Mouse (Mus musculus): ENCODE measurements around the gene Wipf1. TPM values are rescaled to one million over a fixed set of nuclear protein-coding genes. Genes with fewer than 3 reads are reported as not detected.
A peak's percentile ranks its signal among the peaks of the same experiment; 100 is the strongest.

The Wipf1 gene
- total RNA-seq, 2 experiments from 2014 or later = 17.3 to 34.1 TPM

DNA sequence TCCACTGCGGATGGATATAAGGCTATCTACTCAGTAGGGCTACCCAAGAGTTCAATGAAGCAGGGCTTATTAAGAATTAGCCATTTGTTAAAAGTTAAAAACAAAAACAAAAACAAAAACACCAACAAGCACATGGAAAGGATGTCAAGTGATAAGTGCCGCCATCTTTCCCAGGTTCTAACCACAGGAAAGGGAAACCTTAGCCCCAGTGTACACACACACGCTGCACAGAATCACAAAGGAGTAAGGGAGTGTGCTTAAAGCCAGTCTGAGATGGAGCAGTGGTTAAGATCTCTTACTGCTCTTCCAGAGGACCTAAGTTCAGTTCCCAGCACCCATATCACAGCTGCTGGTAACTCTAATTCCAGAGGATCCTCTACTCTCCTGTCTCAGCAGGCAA, 78.0 kb downstream of the Wipf1 start:
- no peak for ATAC-seq (replicated peaks; ENCODE audit: poor library complexity, severe bottlenecking)

DNA sequence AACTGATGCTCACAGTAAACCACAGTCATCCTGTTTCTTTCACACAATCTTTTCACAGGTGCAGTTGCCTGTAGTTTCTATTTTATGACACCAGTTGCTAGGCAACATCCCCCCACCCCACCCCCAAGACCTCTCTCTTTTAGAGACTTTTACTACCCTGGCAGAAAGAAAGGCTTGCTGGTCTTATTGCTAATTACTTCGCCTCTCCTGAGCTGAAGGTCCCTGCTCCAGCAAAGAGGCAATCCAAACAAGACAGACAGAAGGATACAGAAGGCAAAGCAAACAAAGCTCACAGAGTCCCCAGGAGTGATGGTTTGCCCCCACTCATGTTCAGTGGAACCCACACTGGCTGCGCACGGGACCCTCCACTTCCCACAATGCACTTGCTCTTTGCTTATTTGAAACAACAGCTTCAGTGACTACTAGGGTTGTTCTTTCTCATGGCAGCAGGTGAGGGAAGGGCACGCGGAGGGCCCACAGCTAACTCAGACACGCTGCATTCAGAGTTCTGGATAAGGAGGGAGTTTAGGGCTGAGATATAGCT, 79.3 kb downstream of the Wipf1 start:
- no peak for ATAC-seq (replicated peaks; ENCODE audit: poor library complexity, severe bottlenecking)

DNA sequence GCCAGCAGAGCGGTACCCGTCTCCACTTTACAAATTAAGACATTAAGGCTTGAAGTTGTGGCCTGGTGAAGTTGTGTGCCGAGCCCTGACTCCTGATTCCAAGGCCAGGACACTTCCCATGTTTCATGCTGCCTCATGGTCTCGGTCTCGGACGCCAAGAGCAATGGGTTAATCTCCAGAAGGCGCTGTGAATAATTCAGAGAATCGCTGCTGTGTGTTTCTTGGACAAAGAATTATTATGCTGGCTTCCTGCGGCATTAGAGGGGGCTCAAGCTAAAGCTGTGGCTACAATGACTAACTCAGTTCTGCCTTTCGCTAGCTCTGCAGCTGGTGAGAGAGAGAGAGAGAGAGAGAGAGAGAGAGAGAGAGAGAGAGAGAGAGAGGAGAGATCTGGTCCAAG, 85.5 kb downstream of the Wipf1 start:
- no peak for ATAC-seq (replicated peaks; ENCODE audit: poor library complexity, severe bottlenecking)

DNA sequence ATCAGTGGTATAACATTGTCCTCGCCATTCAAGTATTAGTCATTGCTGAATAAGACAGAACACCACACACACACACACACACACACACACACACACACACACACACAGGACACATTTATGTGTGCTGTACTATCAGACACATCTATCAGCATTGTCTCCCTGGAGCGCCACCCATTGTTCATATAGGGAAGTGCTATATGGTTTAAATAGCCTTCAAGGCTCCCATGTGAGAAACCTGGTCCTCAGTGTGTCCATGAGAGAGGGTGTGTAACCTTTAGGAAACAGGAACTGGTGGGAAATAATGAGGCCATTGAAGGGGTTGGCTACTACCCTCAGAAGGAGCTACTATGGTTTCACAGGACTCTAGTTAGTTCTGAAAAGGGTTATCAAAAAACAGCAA, 87.5 kb downstream of the Wipf1 start:
- peak; percentile 53 for ATAC-seq (replicated peaks; ENCODE audit: poor library complexity, severe bottlenecking)

DNA sequence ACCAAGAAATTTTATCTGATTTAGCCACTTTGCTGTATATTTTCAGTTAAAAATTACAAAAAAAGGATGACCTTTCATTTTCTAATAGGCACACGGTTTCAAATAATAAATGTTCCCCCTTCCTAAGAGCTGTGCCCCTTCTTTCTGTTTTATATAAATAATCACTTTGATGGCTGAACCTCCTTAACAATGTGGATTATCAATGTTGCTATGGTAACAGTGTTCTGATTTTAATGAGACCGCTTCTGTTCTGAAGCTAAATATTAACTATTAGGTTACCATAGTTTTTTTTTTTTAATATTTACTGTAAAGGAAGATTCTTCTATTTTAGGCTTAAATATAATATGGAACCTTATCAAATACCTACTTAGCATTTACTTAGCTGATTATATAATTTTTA, 89.2 kb downstream of the Wipf1 start:
- ATAC-seq (replicated peaks; ENCODE audit: poor library complexity, severe bottlenecking) = no peak

DNA sequence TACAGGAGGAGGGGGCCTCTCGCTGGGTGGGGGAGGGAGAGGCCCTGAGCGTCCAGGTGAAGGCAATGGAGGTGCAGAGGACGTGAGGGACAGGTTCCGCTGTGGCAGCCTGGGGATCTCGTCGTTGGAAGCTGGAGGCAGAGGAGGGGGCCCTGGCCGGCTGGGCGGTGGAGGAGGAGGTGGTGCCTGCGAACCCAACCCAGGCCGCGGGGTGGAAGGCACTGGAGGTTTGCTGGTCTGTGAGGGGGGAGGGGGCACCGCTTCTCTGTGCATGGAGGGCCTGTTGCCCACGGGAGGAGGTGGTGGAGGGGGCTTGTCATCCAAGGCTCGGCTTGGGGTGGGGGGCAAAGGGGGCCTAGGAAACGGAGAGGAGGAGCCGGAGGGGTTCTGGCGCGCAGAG, 92.6 kb downstream of the Wipf1 start:
- no peak for ATAC-seq (replicated peaks; ENCODE audit: poor library complexity, severe bottlenecking)

DNA sequence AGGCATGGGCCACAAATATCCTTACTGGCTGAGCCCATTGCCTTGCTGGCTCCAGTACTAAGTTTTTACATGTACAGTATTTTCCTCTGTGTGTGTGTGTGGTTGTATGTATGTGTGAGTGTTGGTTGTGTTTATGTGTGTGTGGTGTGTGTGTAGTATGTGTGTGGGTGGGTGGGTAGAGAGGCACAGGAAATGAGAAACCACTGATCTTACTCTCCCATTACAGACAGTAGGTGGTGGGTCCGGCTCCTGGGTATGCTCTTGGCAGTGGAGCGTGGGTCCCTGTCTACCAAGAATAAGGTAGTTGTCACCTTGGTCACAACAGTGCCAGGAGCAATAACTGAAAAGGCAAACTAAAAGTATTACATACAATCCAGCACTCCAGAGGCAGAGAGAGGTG, 93.7 kb downstream of the Wipf1 start:
- ATAC-seq (replicated peaks; ENCODE audit: poor library complexity, severe bottlenecking) = no peak

DNA sequence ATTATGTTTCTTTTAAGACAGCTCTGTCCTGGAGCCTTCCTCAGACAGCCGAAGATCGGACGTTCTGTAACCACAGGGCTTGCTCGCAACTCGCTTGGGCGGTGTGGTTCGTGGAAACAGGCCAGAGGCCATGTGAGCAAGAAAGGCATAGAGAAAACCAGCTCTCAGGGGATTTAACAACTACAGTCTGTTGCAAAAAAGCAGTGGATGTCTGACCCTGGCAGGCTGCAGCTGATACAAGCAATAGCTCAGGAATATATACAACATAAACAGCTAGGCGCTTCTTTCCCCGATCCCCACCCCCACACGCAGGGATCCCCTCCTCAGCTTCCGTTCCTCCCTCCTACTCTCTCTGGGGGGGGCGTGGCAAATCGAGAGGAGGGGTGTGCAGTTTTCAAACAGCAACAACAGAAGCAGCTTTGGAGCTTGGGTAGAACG, 97.6 kb downstream of the Wipf1 start:
- ATAC-seq (replicated peaks; ENCODE audit: poor library complexity, severe bottlenecking) = no peak

DNA sequence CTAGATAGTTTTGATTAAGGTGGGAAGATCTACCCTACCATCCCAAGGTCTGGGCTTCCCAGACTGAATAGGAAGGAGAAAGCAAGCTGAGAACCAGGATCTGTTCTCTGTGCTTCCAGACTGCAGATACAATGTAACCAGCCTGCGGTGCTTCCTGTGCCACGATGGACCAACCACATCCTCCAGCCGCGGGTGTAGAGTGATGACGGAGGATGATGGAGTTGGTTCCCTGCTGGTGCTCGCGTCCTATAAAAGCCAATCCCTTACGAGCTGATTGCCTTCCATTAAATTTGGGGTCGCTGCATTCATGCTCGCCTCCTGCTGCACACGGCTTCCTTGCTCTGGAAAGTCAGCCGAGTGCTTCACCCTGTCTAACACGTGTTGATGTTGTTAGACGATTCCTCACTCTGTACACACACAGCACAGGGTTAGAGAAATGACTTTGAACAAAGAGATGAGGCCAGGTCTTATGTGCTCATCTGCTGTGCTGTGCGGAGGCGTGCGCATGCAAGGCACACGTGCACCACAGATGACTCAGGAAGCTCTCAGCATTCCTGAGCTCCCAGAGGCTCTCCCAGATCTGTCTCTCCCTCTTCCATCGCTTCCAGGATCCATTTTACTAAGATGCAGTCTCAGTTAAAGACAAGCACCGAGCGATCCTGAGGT, 100.6 kb downstream of the Wipf1 start:
- ATAC-seq (replicated peaks; ENCODE audit: poor library complexity, severe bottlenecking) = no peak

DNA sequence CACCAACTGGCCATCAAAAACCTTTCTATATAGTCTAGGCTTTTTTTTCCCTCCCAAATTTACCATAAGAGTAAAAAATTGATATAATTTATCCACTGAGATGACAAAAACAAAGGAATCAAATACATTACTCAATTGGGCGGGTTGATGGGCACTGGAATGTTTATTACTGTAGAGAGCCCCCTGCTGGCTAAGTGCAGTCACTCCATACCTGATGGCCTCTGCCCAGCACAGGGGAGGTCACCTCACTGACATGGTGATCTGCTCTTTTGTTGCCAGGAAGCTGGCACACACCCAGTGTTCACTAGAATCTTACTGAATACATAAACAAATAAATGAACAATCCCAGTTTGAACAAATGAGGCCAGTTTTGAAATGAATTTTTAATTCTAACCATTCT, 102.2 kb downstream of the Wipf1 start:
- peak; percentile 83 for ATAC-seq (replicated peaks; ENCODE audit: poor library complexity, severe bottlenecking)

DNA sequence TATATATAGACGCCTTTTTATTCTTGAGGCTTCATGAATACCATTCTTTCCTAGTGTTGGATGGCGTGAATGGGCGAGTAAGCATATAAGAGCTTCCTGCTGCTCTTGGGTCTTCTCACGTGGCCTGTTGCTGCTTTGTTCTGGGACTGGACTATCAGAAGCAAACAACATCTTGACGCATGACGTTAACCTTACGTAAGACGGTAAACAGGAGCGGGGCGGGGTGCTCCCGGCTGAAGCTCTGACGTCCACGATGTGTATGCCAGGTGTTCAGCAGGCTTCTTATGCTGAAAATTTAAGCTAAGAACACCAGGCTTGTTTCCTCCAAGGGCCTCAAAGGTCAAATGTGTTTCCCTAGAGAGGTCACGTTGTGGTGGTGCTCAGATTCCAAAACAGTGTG, 103.7 kb downstream of the Wipf1 start:
- ATAC-seq (replicated peaks; ENCODE audit: poor library complexity, severe bottlenecking) = no peak

DNA sequence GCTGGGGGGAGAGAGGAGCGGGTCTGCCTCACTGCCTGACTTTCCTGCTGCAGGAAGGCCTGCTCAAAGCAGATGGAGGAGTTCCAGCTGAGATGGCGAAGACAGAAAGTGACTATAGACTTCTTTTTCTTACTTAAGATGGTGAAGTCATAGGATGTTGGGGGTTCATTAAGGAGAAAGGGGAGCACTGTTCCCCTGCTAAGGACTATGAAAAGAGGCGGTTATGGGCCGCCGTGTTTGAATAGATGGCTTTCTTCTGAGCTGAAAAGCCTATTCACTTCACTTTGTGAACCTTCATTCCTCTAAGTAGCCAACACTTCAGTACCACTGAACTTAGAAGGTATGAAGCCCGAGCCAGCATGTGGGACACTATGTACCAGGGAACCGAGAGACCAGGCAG, 109.8 kb downstream of the Wipf1 start:
- ATAC-seq (replicated peaks; ENCODE audit: poor library complexity, severe bottlenecking) = no peak

DNA sequence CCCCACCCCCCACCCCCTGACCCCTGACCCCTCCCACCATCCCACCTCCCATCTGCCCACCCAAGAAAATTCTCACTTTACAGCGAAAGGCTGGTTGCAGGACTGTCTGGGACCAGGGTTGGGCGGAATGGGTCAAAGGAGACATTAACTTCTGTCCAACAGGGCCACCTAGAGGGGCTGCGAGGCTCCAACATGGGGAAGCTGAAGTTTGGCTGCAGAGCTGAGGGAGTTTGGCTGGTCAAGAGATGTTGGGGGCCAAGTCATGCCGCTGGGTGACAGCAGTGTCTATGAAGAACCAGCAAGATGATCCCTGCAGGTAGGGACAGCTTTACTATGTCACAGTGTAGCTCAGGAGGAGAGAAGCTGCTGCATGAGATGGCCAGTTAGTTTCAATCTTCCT, 110.2 kb downstream of the Wipf1 start:
- peak; percentile 72 for ATAC-seq (replicated peaks; ENCODE audit: poor library complexity, severe bottlenecking)

DNA sequence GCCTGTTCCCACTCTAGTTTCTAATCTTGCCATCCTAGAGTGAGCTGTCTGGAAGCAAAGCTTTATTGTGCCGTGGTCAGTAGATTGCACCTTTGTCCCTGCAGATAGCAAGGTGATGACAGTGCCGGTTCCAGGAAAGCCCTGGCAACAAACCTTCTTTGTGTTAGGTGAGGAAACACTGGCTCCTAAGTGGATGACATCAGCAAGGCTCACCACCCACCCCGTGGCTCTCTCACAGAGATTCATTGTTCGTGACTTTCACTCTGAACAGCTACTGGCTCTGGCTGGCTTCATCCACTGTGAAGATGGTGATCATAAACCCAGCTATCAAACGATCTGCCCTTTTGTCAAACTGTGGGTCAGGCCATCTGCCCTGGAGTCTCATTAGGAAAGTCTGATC, 113.6 kb downstream of the Wipf1 start:
- ATAC-seq (replicated peaks; ENCODE audit: poor library complexity, severe bottlenecking) = no peak

DNA sequence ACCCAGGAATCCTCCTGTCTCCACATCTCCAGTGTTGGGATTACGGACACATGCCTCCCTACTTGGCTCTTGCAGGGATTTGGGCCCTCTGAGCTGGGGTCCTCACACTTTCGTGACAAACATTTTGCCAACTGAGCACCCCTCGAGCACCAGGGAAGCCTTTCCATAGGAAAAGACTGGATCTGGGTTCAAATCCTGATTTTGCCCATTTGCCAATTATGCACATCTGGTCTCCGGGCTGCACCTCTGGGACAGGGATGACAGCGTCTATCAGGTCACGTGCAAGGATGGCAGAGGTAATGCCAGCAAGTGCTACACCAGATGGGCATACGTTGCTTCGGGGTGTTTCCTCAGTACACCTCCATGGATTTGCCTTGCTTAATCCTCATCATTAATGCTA, 119.5 kb downstream of the Wipf1 start:
- no peak for ATAC-seq (replicated peaks; ENCODE audit: poor library complexity, severe bottlenecking)

DNA sequence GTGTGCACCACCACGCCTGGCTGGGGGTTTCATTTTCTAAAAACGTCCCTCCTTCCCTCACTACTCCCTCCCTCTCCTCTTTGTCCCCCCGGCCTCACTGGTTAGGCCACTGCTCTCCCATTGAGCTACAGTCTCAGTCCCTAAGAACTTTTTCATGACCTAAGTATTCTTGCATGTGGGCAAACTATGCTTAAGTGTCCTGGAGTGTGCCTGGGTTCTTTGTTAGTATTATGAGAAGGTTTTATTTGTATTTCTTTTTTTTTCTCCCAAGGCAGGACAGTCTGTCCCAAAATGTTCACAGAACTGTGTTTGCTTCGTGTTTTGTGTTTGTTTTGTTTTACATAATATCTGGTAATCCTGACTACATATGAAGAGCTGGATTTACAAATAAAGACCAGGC, 121.9 kb downstream of the Wipf1 start:
- ATAC-seq (replicated peaks; ENCODE audit: poor library complexity, severe bottlenecking) = no peak

DNA sequence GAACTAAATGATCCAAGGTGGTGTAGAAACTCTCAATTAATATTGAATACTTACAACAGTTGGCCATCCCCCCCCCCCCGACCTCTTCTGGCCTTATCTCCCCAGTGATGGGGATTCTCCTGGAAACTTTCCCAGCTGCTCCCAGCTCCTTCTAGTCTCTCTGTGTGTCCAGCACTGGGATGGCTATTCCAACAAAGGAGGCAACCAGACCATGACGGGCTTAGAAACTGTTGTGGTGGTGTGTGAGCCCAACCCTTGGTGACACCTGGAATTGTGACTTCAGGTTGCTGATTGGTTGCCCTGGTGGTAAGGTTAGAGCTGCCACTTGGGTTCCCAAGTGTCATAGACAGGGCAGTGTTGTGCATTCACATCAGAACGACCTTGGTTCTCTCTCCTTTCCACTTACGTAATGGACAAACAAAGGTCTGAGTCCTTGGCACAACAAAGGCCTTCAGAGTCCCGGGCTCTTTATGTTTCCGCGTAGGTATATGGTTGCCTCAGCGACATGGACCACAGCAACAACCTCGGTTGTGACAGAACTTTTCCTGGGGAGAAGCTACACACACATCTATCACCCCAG, 123.1 kb downstream of the Wipf1 start:
- ATAC-seq (replicated peaks; ENCODE audit: poor library complexity, severe bottlenecking) = no peak

DNA sequence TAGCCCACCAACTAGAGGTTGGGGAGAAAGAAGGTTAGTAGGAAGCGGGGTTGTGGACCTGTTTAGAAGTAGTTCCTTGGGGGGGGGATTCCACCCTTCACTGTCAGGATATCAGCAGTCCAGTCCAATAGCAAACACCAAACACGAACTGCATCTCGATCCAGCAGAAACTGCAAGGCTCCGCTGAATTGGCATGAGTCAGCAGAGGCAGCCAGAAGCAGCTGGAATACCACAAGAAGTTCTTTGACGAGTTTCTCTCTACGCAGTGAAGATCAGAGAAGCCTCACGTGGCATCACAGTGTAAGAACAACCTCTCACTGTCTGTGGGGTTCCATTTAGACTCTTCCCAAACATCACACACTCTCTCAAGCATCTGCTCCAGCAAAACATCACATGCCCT, 124.6 kb downstream of the Wipf1 start:
- no peak for ATAC-seq (replicated peaks; ENCODE audit: poor library complexity, severe bottlenecking)

DNA sequence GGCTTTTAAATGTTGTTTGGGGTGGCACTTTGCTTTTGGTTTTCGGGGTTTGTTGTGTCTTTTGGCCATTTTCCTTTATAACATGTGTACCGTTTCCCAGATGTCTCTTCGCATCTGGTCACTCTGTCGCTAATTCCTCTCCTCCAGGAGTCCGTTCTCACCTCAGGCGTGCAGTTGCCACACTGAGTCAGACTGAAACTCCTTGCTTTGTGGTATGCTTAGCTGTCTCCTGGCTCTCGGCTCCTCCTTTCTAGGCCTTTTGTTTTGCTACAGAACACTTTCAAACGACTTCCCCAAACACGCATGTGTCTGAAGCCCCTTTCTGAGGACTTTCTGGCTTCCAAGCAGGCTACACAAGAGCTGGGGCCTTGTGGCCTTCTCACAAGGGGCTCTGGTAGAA, 125.1 kb downstream of the Wipf1 start:
- no peak for ATAC-seq (replicated peaks; ENCODE audit: poor library complexity, severe bottlenecking)

DNA sequence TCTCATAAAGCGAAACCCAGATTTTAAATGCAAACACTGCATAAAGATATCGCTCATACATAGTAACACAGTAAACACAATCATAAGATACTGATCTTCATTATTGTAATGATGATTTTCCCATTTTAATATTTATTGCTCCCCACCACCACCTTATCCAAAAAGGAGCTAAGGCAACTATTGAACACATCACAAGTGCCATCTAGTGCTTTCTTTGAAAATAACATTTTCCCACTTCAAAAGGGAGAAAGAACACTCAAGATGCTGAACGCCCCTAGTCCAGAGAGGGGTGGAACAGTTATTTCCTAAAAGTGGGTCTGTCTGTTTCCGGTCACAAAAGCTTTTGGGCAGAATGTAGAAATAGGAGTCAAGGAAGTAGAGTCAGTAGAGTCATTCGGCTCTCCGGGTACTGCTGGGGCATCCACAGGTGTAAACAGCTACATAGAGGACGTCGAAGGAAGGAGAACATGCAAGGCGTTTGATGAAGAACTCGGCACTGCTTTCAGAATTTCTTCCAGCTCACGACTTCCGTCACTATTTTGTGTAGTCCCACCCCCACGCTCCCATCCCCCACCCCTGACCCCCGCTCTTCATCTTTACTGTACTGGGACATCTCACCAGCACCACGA, 126.0 kb downstream of the Wipf1 start:
- ATAC-seq (replicated peaks; ENCODE audit: poor library complexity, severe bottlenecking) = no peak

DNA sequence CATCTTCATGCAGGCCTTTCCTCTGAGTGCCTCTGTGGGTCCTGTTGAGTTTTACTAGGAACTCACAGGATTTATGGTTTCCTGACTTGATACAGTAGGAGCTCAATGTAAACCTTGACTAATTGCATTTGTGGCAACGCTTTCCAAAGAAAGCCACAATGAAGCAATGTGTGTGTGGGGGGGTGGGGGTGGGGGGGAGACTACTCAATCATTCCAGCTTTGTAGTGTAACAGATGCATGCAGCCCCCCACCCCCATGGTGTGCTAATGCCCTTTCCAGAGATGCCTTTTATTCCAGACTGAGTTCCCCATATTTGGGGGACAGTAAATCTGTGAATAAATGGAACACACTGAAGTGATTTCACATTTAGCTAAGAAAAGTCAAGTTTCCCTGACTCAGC, 127.8 kb downstream of the Wipf1 start:
- ATAC-seq (replicated peaks; ENCODE audit: poor library complexity, severe bottlenecking) = no peak

DNA sequence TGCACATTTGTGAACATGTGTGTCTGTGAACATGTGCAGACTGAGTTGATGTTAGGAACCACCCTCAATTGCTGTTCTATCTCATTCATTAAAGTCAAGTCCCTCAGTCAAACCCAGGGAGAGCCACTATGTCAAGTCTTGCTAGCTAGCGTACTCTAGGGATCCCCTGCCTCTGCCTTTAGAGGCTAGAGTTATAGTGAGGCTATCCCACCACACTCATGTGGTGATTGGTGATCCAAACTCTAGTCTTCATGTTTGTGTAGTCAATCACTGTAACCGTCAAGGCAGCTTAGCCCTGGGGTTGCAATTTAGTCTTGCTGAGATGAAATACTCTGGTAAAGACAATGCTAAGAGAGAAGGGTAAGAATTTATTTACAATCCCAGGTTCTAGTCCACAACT, 132.1 kb downstream of the Wipf1 start:
- no peak for ATAC-seq (replicated peaks; ENCODE audit: poor library complexity, severe bottlenecking)

Measured in granulocyte monocyte progenitor cell, adult 5-6 weeks (primary cell).